Mouse (Mus musculus) hindbrain, embryonic 15.5 days (tissue): ENCODE measurements at regions not wholly inside any gene's neighbourhood (a gene's known extent, or its start where the extent isn't known, plus 50 kb on each side); places are given as distances from the start of the nearest gene placed in this dataset.

Experiments used
- ATAC-seq: fragments of 200-750 bp; cut with Nextera tagmentation; 2 replicates; pipeline ENCODE4 v1.8.0; 2017; ENCODE audit warnings: low read depth, moderate number of reproducible peaks, moderate TSS enrichment; ENCODE audit not compliant: low FRiP score
- H3K27ac ChIP-seq: fragments of 300-500 bp; sonication (generic); replicated peaks from 2 replicates; pipeline ENCODE4 v1.5.1; 2015; ENCODE audit warnings: mild to moderate bottlenecking, inconsistent platforms
- H3K27me3 ChIP-seq: fragments of 300-500 bp; sonication (generic); 2 replicates; pipeline ENCODE4 v1.6.1; 2015; ENCODE audit warnings: control low read depth, inconsistent platforms
- H3K36me3 ChIP-seq: fragments of 300-500 bp; sonication (generic); 2 replicates; pipeline ENCODE4 v1.6.1; 2015; ENCODE audit warnings: control low read depth, inconsistent platforms
- H3K4me1 ChIP-seq: fragments of 300-500 bp; sonication (generic); replicated peaks from 2 replicates; pipeline ENCODE4 v1.6.1; 2015; ENCODE audit warnings: control low read depth, inconsistent platforms
- H3K4me2 ChIP-seq: fragments of 300-500 bp; sonication (generic); 2 replicates; pipeline ENCODE4 v1.6.1; 2015; ENCODE audit warnings: moderate library complexity, mild to moderate bottlenecking, inconsistent platforms
- H3K4me3 ChIP-seq: fragments of 300-500 bp; sonication (generic); 2 replicates; pipeline ENCODE4 v1.5.1; 2015; ENCODE audit warnings: mild to moderate bottlenecking, inconsistent platforms
- H3K9ac ChIP-seq: fragments of 300-500 bp; sonication (generic); 2 replicates; pipeline ENCODE4 v1.6.1; 2015; ENCODE audit warnings: inconsistent platforms
- H3K9me3 ChIP-seq: fragments of 300-500 bp; sonication (generic); 2 replicates; pipeline ENCODE4 v1.6.1; 2016; ENCODE audit warnings: control low read depth, inconsistent platforms
- WGBS: fragments of 180-500 bp; shearing (Covaris S2); methylation state at CpG from one replicate; pipeline ENCODE4 v1.1.7; 2015; 5-methylcytosine and 5-hydroxymethylcytosine counted together

DNA sequence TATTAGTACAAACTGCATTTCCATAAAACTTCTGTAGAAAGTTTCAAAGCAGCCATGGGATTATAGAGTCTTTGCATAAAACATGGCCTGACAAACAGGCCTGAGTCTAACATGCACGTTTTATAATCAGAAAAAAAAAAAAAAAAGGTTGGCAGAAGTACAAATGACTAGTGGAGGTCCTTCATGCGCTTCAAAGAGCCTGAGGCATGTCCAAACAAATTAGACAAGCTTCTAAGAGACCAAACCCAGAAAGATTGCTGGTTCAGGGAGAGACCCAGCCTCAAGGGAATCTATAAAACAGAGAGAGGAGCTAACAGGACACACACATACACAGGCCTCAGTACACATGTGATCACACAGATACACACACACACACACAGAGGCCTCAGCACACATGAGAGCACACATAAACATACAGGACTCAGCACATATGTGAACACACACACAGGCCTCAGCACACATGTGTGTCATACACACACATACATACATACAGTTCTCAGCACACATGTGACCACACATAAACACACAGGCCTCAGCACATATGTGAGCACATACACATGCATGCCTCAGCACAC, 57.0 kb upstream of the Gnaq start:
- Histone ChIP-seq H3K4me2 (no peak overlapping the region), H3K27me3 (no peaks in the 10 kb centered on the region), H3K9me3 (no peaks in the 10 kb centered on the region), H3K27ac (no peak overlapping the region), H3K4me1 (no peaks in the 10 kb centered on the region), H3K9ac (no peak overlapping the region), H3K36me3 (no peaks in the 10 kb centered on the region), H3K4me3 (no peak overlapping the region)
- WGBS = 31% methylated on average over 2 of the region's 2 CpGs
- no peak for ATAC-seq

DNA sequence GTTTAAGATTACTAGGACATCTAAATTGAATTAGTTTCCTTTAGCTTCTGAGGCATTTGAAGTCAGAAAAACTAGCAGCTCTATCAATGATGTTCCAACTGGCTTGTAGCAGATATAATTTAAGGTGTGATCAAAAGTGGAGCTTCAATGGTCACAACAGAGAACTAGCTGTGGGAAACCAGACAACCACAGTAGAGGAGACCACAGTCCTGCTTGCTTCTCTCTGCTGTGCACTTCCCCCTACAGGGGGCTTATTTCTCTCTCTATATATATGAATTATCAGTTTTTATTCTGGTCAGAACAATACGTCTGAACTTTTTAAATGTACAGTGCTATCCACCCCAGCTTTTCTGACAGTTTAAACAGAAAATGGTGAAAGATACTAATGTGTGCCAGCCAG, 57.6 kb upstream of the Gnaq start:
- H3K9ac ChIP-seq = no peak overlapping the region
- no peaks in the 10 kb centered on the region for H3K27me3 ChIP-seq
- no peak for ATAC-seq
- WGBS = 93% methylated on average over 1 of the region's 1 CpGs
- H3K36me3 ChIP-seq = no peaks in the 10 kb centered on the region
- no peak overlapping the region for H3K4me3 ChIP-seq
- no peak overlapping the region for H3K4me2 ChIP-seq
- no peaks in the 10 kb centered on the region for H3K4me1 ChIP-seq
- no peaks in the 10 kb centered on the region for H3K9me3 ChIP-seq
- no peak overlapping the region for H3K27ac ChIP-seq

DNA sequence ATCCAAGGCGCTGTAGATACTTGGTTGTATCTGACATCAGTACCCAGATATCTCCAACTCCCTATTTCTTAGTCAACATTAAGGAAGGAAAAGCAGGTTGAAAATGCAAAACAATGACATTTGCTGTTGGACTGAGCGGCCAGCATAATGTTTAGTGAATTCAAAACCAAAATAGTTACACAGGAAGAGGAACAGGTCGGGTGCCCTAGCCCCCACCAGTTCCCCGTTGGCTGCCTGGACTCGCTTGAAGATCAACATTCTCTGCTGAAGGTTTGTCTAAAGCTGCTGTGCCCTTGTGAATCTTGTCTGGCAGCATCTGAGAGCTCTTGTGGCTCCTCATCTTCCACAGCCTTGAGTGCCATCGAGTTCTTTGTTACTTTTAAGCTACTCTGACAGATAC, 65.3 kb upstream of the Gnaq start:
- Histone ChIP-seq H3K4me3 (no peak overlapping the region), H3K36me3 (no peaks in the 10 kb centered on the region), H3K9me3 (no peaks in the 10 kb centered on the region), H3K9ac (no peak overlapping the region), H3K4me2 (no peak overlapping the region), H3K4me1 (no peaks in the 10 kb centered on the region; the same call in 1 of the 2 replicates), H3K27ac (no peak overlapping the region), H3K27me3 (no peaks in the 10 kb centered on the region)
- 81% methylated on average over 6 of the region's 6 CpGs for WGBS
- no peak for ATAC-seq

DNA sequence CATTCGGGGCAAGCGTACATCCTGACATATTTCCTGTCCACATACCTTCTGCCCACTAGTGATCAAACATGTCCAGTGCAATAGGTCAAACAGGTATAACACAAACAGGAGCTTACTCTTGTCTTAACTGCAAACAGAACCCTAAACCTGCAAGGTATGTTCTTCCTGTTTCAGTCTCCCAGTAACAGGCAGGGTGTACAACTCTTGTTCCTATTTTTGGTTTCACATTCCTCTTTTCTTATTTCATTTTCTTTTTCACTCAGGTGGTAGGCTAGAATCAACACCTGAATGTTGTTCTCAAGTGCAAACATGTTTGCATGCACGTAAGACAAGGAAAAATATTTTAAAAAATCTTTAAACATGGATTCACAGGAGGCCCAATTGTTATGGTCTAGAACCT, 67.7 kb upstream of the Gnaq start:
- Histone ChIP-seq H3K4me2 (no peak overlapping the region), H3K27me3 (no peaks in the 10 kb centered on the region), H3K4me3 (no peak overlapping the region), H3K27ac (no peak overlapping the region), H3K36me3 (no peaks in the 10 kb centered on the region), H3K9ac (no peak overlapping the region), H3K9me3 (no peaks in the 10 kb centered on the region), H3K4me1 (no peaks in the 10 kb centered on the region; the same call in 1 of the 2 replicates)
- no peak for ATAC-seq
- 96% methylated on average over 3 of the region's 3 CpGs for WGBS

GRCm38 (mm10) chr19:16063916-16064580, 68.6 kb upstream of the Gnaq start:
- no peak overlapping the region for H3K27ac ChIP-seq
- no peaks in the 10 kb centered on the region for H3K36me3 ChIP-seq
- ATAC-seq = peak; percentile 73
- H3K9me3 ChIP-seq = no peaks in the 10 kb centered on the region
- peak overlapping the region; percentile 18; the same call in 1 of the 2 replicates for H3K4me3 ChIP-seq
- no peaks in the 10 kb centered on the region; the same call in 1 of the 2 replicates for H3K4me1 ChIP-seq
- peak overlapping the region; percentile 54 for H3K4me2 ChIP-seq
- WGBS = 12% methylated on average over 12 of the region's 12 CpGs
- H3K27me3 ChIP-seq = no peaks in the 10 kb centered on the region
- peak overlapping the region; percentile 44; the same call in 1 of the 2 replicates for H3K9ac ChIP-seq

GRCm38 (mm10) chr19:16063533-16063915, 69.1 kb upstream of the Gnaq start:
- Histone ChIP-seq H3K9ac (no peak overlapping the region), H3K27ac (no peak overlapping the region), H3K36me3 (no peaks in the 10 kb centered on the region), H3K4me2 (peak overlapping the region; percentile 54; the same call in 1 of the 2 replicates), H3K27me3 (no peaks in the 10 kb centered on the region), H3K4me3 (no peak overlapping the region), H3K9me3 (no peaks in the 10 kb centered on the region), H3K4me1 (no peaks in the 10 kb centered on the region; the same call in 1 of the 2 replicates)
- WGBS = 50% methylated on average over 8 of the region's 8 CpGs
- ATAC-seq = peak; percentile 23; the same call in 1 of the 2 replicates

DNA sequence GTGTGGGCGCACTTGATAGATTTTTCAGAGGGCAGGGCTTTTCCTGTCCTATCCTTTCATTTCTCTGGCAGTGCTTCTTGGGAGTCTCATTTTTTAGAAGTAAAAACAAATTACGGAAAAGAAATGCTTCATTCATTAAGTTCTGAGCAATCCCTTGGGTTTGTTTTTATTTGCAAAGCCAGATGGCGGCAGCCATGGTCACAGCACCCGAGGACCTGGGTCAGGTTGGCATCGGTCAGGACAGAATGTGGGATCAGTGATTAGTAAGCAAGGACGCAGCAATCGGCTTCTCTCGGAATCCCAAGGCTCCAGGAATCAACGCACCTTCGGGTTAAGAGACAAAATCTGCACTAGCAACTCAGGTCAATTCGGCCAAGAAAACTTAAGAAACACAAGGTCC, 70.8 kb upstream of the Gnaq start:
- Histone ChIP-seq H3K4me2 (no peak overlapping the region), H3K9me3 (no peaks in the 10 kb centered on the region), H3K27ac (no peak overlapping the region), H3K4me1 (no peaks in the 10 kb centered on the region; the same call in 1 of the 2 replicates), H3K9ac (no peak overlapping the region), H3K27me3 (no peaks in the 10 kb centered on the region), H3K36me3 (no peaks in the 10 kb centered on the region), H3K4me3 (no peak overlapping the region)
- no peak for ATAC-seq
- whole genome bisulfite sequencing = 84% methylated on average over 11 of the region's 11 CpGs

DNA sequence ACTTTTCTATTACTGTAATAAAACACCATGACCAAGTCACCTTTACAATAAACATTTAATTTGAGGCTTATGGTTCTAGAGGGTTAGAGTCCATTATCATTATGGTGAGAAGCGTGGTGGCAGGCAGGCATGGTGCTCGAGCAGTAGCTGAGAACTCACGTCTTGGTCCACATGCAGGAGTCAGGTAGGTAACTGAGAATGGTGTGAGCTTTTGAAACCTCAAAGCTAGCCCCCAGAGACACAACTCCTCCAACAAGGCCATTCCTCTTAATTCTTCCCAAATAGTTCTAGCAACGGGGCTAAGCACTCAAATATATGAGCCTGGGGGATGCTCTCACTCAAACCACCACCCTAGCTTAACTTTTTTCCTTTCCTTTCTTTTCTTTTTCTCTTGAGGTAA, 73.6 kb upstream of the Gnaq start:
- 93% methylated on average over 4 of the region's 4 CpGs for WGBS
- Histone ChIP-seq H3K4me3 (no peak overlapping the region), H3K9ac (no peak overlapping the region), H3K27me3 (no peaks in the 10 kb centered on the region), H3K9me3 (no peaks in the 10 kb centered on the region), H3K4me2 (no peak overlapping the region), H3K4me1 (no peaks in the 10 kb centered on the region; the same call in 1 of the 2 replicates), H3K27ac (no peak overlapping the region), H3K36me3 (no peaks in the 10 kb centered on the region)
- no peak for ATAC-seq

- ATAC-seq = peak; percentile 88
- Histone ChIP-seq H3K9me3 (no peaks in the 10 kb centered on the region), H3K27me3 (no peaks in the 10 kb centered on the region), H3K9ac (peak overlapping the region; percentile 1; the same call in 1 of the 2 replicates), H3K36me3 (no peaks in the 10 kb centered on the region), H3K4me2 (peak overlapping the region; percentile 60), H3K4me1 (peaks cover 11% of the 10 kb centered on the region), H3K27ac (peak overlapping the region; percentile 75), H3K4me3 (peak overlapping the region; percentile 32)
- WGBS = 3% methylated on average over 18 of the region's 18 CpGs
Measured at GRCm38 (mm10) chr19:16050220-16051055, 65.6 kb upstream of the Cep78 start.

DNA sequence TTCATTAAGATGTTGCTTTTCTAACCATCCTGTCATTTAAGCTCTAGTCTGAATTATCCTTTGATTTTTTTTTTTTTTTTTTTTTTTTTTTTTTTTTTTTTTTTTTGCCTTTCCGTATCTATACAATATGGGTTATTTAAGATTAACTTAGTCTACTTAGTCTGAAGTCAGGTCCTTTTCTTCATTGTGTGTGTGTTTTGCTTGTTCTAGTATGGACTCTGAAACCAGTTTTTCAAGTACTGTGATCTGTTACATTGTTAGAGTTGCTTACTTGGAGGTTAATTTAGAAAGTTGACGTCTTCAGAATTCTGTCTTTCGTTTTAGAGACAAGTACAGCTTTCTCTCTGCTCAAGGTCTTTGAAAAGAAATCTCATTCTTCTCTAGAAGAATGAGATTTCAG, 64.9 kb upstream of the Cep78 start:
- WGBS = 7% methylated on average over 3 of the region's 3 CpGs
- Histone ChIP-seq H3K9me3 (no peaks in the 10 kb centered on the region), H3K36me3 (no peaks in the 10 kb centered on the region), H3K4me1 (peaks cover 11% of the 10 kb centered on the region), H3K4me2 (peak overlapping the region; percentile 60), H3K4me3 (peak overlapping the region; percentile 32), H3K27me3 (no peaks in the 10 kb centered on the region), H3K27ac (peak overlapping the region; percentile 75), H3K9ac (no peak overlapping the region)
- ATAC-seq = no peak

- no peak overlapping the region for H3K4me3 ChIP-seq
- H3K9ac ChIP-seq = no peak overlapping the region
- H3K27me3 ChIP-seq = no peaks in the 10 kb centered on the region
- no peak for ATAC-seq
- 83% methylated on average over 7 of the region's 7 CpGs for WGBS
- no peak overlapping the region for H3K27ac ChIP-seq
- H3K4me2 ChIP-seq = no peak overlapping the region
- H3K9me3 ChIP-seq = no peaks in the 10 kb centered on the region
- no peaks in the 10 kb centered on the region for H3K36me3 ChIP-seq
- H3K4me1 ChIP-seq = peaks cover 11% of the 10 kb centered on the region
Measured at GRCm38 (mm10) chr19:16046977-16047376, 62.2 kb upstream of the Cep78 start.

DNA sequence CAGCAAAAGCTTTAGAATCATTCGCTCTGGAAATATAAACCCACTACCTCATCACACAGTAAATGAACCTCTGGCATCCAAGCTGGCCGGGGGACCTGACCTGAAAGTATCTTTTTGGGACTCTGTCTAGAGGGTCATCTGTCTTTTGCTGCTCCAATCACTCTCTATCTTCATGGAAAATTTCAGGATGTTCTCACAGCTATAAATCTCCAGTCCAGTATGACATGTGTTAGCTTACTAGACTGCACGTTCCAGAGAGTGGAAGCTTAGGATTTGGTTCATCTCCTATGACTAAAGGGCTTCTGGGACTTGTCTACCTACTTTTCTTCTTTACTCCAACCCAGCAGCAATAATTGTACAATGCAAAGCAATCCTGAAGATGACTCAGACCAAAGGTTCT, 60.5 kb upstream of the Cep78 start:
- H3K27ac ChIP-seq = no peak overlapping the region
- no peak overlapping the region for H3K9ac ChIP-seq
- peaks cover 3% of the 10 kb centered on the region for H3K4me1 ChIP-seq
- ATAC-seq = no peak
- H3K27me3 ChIP-seq = no peaks in the 10 kb centered on the region
- H3K36me3 ChIP-seq = no peaks in the 10 kb centered on the region
- H3K4me3 ChIP-seq = no peak overlapping the region
- H3K9me3 ChIP-seq = no peaks in the 10 kb centered on the region
- WGBS = 78% methylated on average over 3 of the region's 3 CpGs
- H3K4me2 ChIP-seq = no peak overlapping the region
